Comparison of ENCODE assay signal across 7 mouse cellular contexts in genomic region chr4:106804910-106805274, GRCm38 (mm10). TPM values are rescaled to one million over a fixed set of nuclear protein-coding genes. Genes with fewer than 3 reads are reported as not detected.
DNase-seq lines count a peak whose midpoint lies in the region; ATAC-seq and TF ChIP-seq lines count a peak whose summit lies in the region.

Gene Acot11 (minus strand): TSS chr4:106804998.

- peak within 1 kb of the TSS; percentile 90 for H3K27ac ChIP-seq in MEL (ENCODE audit: control insufficient read depth, low read depth, low read length)
- no peak within 1 kb of the TSS for H3K27ac ChIP-seq in hindbrain, embryonic 16.5 days (ENCODE audit: low read depth, low read length)
- H3K27ac ChIP-seq in stomach, embryonic 14.5 days (ENCODE audit: low read length) = peak within 1 kb of the TSS; percentile 39; the same call in 1 of the 2 replicates

- peak within 1 kb of the TSS; percentile 48 for H3K4me2 ChIP-seq in hindbrain, embryonic 16.5 days (ENCODE audit: low read length)
- H3K4me2 ChIP-seq in stomach, embryonic 14.5 days (replicated peaks; ENCODE audit: low read depth, low read length) = peak within 1 kb of the TSS; percentile 53

- TF ChIP-seq CTCF in MEL (IDR thresholded peaks at IDR 0.05 in 2 of 3, conservative IDR thresholded peaks at IDR 0.05 in 1 of 3; ENCODE audit: control insufficient read depth in 1 of 3, insufficient read depth in 1 of 3, low read depth in 2 of 3, low read length in 3 of 3, poor library complexity in 1 of 3, severe bottlenecking in 1 of 3) = no peak

- no peak for ATAC-seq in hindbrain, embryonic 16.5 days
- peak; percentile 64; the same call in 1 of the 2 replicates for ATAC-seq in stomach, embryonic 14.5 days (ENCODE audit: insufficient number of reproducible peaks, insufficient read depth, low FRiP score, low read depth)

- H3K9me3 ChIP-seq in MEL (replicated peaks; ENCODE audit: insufficient read depth, low read length) = no peaks in the 10 kb centered on the region
- no peaks in the 10 kb centered on the region for H3K9me3 ChIP-seq in hindbrain, embryonic 16.5 days (ENCODE audit: control insufficient read depth, low read length)
- peaks cover 3% of the 10 kb centered on the region; the same call in 1 of the 2 replicates for H3K9me3 ChIP-seq in megakaryocyte, embryonic 14.5 days
- H3K9me3 ChIP-seq in stomach, embryonic 14.5 days (ENCODE audit: control insufficient read depth, low read depth, low read length) = no peaks in the 10 kb centered on the region

- DNase-seq in MEL (ENCODE audit: low read depth, low spot score) = peak; percentile 70
- peak; percentile 63 to 76 for DNase-seq in adrenal gland, postnatal 36 days
- DNase-seq in gastrocnemius, postnatal 10 days = peak; percentile 66
- no peak for DNase-seq in left cerebral cortex, postnatal 36 days (ENCODE audit: low spot score in 2 of 2)

- H3K9ac ChIP-seq in MEL (ENCODE audit: control insufficient read depth, low read depth, low read length, poor library complexity, severe bottlenecking) = peak within 1 kb of the TSS; percentile 64
- H3K9ac ChIP-seq in hindbrain, embryonic 16.5 days (ENCODE audit: low read depth, low read length) = peak within 1 kb of the TSS; percentile 42
- no peak within 1 kb of the TSS; the same call in 1 of the 2 replicates for H3K9ac ChIP-seq in stomach, embryonic 14.5 days (replicated peaks; ENCODE audit: low read depth, low read length)

- TF ChIP-seq EP300 in MEL (IDR thresholded peaks at IDR 0.05; ENCODE audit: low read depth in 1 of 2, low read length in 2 of 2) = no peak

- peak within 1 kb of the TSS; percentile 61 to 64 for H3K4me3 ChIP-seq in MEL (ENCODE audit: control insufficient read depth in 1 of 2, insufficient read depth in 1 of 2, low read depth in 2 of 2, low read length in 2 of 2)
- H3K4me3 ChIP-seq in hindbrain, embryonic 16.5 days (ENCODE audit: low read length) = peak within 1 kb of the TSS; percentile 14; the same call in 1 of the 2 replicates
- H3K4me3 ChIP-seq in megakaryocyte, embryonic 14.5 days (replicated peaks) = peak within 1 kb of the TSS; percentile 88
- H3K4me3 ChIP-seq in stomach, embryonic 14.5 days (ENCODE audit: low read depth, low read length) = peak within 1 kb of the TSS; percentile 19; the same call in 1 of the 2 replicates

- no peaks in the 10 kb centered on the region for H3K79me2 ChIP-seq in MEL (ENCODE audit: control insufficient read depth, insufficient read depth, low read length, poor library complexity)

- H3K27me3 ChIP-seq in MEL (ENCODE audit: control insufficient read depth in 1 of 2, insufficient read depth in 2 of 2, low read length in 2 of 2) = no peaks in the 10 kb centered on the region
- H3K27me3 ChIP-seq in hindbrain, embryonic 16.5 days (replicated peaks; ENCODE audit: control insufficient read depth, insufficient read depth, low read length) = peaks cover 6% of the 10 kb centered on the region; the same call in 1 of the 2 replicates
- no peaks in the 10 kb centered on the region for H3K27me3 ChIP-seq in megakaryocyte, embryonic 14.5 days (replicated peaks)
- H3K27me3 ChIP-seq in stomach, embryonic 14.5 days (ENCODE audit: control insufficient read depth, insufficient read depth, low read length) = no peaks in the 10 kb centered on the region

- peaks cover 0 to 23% of the 10 kb centered on the region in 2 experiments; a peak in 2 of 4 replicates for H3K36me3 ChIP-seq in MEL (ENCODE audit: control insufficient read depth in 1 of 2, insufficient read depth in 2 of 2, low read length in 2 of 2)
- no peaks in the 10 kb centered on the region for H3K36me3 ChIP-seq in hindbrain, embryonic 16.5 days (ENCODE audit: control insufficient read depth, insufficient read depth, low read length)
- peaks cover 19% of the 10 kb centered on the region for H3K36me3 ChIP-seq in megakaryocyte, embryonic 14.5 days (replicated peaks; ENCODE audit: low read length)
- no peaks in the 10 kb centered on the region for H3K36me3 ChIP-seq in stomach, embryonic 14.5 days (ENCODE audit: control insufficient read depth, insufficient read depth, low read length)

- 7% methylated on average over 23 of the region's 23 CpGs for WGBS in hindbrain, embryonic 16.5 days
- 5% methylated on average over 22 of the region's 23 CpGs for WGBS in stomach, embryonic 14.5 days

- H3K4me1 ChIP-seq in MEL (ENCODE audit: control insufficient read depth in 1 of 2, insufficient read depth in 2 of 2, low read length in 2 of 2) = peaks cover 4 to 27% of the 10 kb centered on the region in 2 experiments
- peaks cover 7% of the 10 kb centered on the region; the same call in 1 of the 2 replicates for H3K4me1 ChIP-seq in hindbrain, embryonic 16.5 days (ENCODE audit: control insufficient read depth, insufficient read depth, low read depth, low read length)
- H3K4me1 ChIP-seq in megakaryocyte, embryonic 14.5 days = peaks cover 57% of the 10 kb centered on the region
- H3K4me1 ChIP-seq in stomach, embryonic 14.5 days (ENCODE audit: control insufficient read depth, insufficient read depth, low read length) = peaks cover 7% of the 10 kb centered on the region; the same call in 1 of the 2 replicates

- TF ChIP-seq RAD21 in MEL (IDR thresholded peaks at IDR 0.05; ENCODE audit: low read depth, low read length) = no peak

- TF ChIP-seq POLR2A in MEL (IDR thresholded peaks at IDR 0.05; ENCODE audit: control insufficient read depth in 1 of 2, insufficient read depth in 1 of 2, low read depth in 1 of 2, low read length in 2 of 2, poor library complexity in 1 of 2) = no peak

- intact Hi-C loops in left cerebral cortex, postnatal 36 days (cut with DNase I) = no loop called here

TF ChIP-seq in MEL, 35 proteins besides CTCF, POLR2A, EP300 and RAD21:
- TF ChIP-seq TBP (IDR thresholded peaks at IDR 0.05; ENCODE audit: low read depth, low read length) (no peak), NELFE (IDR thresholded peaks at IDR 0.05; ENCODE audit: low read depth, low read length) (no peak), GABPA (IDR thresholded peaks at IDR 0.05; ENCODE audit: low read depth, low read length) (no peak), NRF1 (IDR thresholded peaks at IDR 0.05; ENCODE audit: insufficient read depth, low read depth, low read length, poor library complexity, severe bottlenecking) (peak; percentile 57; the same call in 1 of the 2 replicates), ZMIZ1 (IDR thresholded peaks at IDR 0.05; ENCODE audit: low read depth, low read length) (0 out of 2 replicates have a peak, but pooled peaks have one; percentile 13), ELF1 (IDR thresholded peaks at IDR 0.05; ENCODE audit: low read depth, low read length) (no peak)

RNA-seq across cellular contexts. Expression of gene Acot11, which starts in this region (rescaled TPM):
- total RNA-seq in MEL (2012; rRNA removed) = 1.5 and 1.8 TPM in 2 replicates
- polyA plus RNA-seq in MEL (2012; ENCODE audit: insufficient read depth in 1 of 2, insufficient read length in 2 of 2, low read depth in 1 of 2, low replicate concordance in 2 of 2, missing spikeins in 1 of 2) = 1 to 10 TPM in 1 of 2 experiments, not detected in 1; 2.5 TPM
- total RNA-seq in adrenal gland, postnatal 36 days (2021) = 10 to 100 TPM; 49.5 to 60.7 TPM
- 1 to 10 TPM; 5.3 to 7.4 TPM for total RNA-seq in gastrocnemius, postnatal 10 days (2021)
- 2.7 and 3.2 TPM in 2 replicates for polyA plus RNA-seq in hindbrain, embryonic 16.5 days (2015; fragmentation: Nextera tagmentation; extraction: Ambion mirVana)
- 10 to 100 TPM; 43.0 to 51.2 TPM for total RNA-seq in left cerebral cortex, postnatal 36 days (2021)
- polyA plus RNA-seq in megakaryocyte, embryonic 14.5 days (2012; ENCODE audit: insufficient read depth, low replicate concordance) = 1.4 and 2.2 TPM in 2 replicates
- polyA plus RNA-seq in stomach, embryonic 14.5 days (2014; fragmentation: Nextera tagmentation; extraction: Ambion mirVana) = 3.7 and 3.9 TPM in 2 replicates

Comparison
In these comparisons a context has a peak if more than half of its experiments do, and no peak if none do; other contexts are left out.
1. RNA of gene Acot11 (total RNA-seq): 49.5 to 60.7 TPM in adrenal gland, postnatal 36 days and 43.0 to 51.2 TPM in left cerebral cortex, postnatal 36 days; 5.3 to 7.4 TPM in gastrocnemius, postnatal 10 days and 1.5 to 1.8 TPM in MEL; every median in the first group is over 4 times any median in the second.
2. DNase-seq: peak in MEL (single experiment), adrenal gland, postnatal 36 days (2 of 2) and gastrocnemius, postnatal 10 days (single experiment); none in left cerebral cortex, postnatal 36 days (0 of 2).
3. H3K4me3 ChIP-seq: peak in every context shown above with its lines; median percentile 88 in megakaryocyte, embryonic 14.5 days; 62 in MEL; 19 in stomach, embryonic 14.5 days; 14 in hindbrain, embryonic 16.5 days.